Mouse (Mus musculus) adrenal gland, postnatal 25 days (tissue): ENCODE results near the gene Gm17657. TPM values are rescaled to one million over a fixed set of nuclear protein-coding genes. Genes with fewer than 3 reads are reported as not detected.
"Not testable (repeated sequence)": the region's sequence is repeated elsewhere in the genome, so short reads cannot be mapped to it uniquely, and the experiment has no call there.

Source experiments
- DNase-seq: peaks from one replicate; pipeline ENCODE4 v3.0.0; 2021; ENCODE audit warnings: mixed read lengths
- total RNA-seq: library from RNA; stranded (reverse); gene quantifications from 2 replicates; pipeline ENCODE4 v1.2.3, GENCODE M21; 2021

The Gm17657 gene
- total RNA-seq, 1 experiment from 2014 or later, result not detected

DNA sequence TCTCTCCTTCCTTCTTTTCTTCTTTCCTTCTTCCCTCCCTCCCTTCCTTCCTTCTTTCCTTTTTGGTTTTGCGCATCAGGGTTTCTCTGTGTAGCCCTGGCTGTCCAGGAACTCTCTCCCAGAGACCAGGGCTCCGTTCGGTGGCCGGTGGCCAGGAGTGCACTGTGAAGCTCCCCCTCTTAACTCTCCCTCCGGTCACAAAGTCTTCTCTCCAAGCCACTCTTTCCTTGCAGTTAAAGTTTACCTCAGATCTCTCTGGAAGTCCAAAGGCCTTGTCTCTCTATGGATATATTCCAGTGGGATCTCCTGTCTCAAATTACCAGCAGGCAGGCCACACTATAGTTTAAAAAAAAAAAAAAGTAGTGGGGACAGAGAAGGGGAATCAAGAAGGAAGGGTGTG, 4.2 kb downstream of the Gm17657 start:
- DNase-seq, result no peak

DNA sequence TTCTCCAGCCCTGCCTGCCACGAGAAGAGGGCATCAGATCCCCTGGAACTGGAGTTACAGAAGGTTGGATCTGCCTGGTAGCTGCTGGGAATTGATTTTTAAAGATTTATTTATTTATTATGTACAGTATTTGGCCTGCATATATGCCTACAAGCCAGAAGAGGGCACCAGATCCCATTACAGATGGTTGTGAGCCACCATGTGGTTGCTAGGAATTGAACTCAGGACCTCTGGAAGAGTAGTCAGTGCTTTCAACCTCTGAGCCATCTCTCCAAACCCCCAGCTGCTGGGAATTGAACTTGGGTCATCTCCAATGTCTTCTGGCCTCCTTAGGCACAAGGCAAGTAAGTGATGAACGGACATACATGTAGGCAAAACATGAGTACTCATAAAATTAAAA, 5.4 kb downstream of the Gm17657 start:
- no peak for DNase-seq

DNA sequence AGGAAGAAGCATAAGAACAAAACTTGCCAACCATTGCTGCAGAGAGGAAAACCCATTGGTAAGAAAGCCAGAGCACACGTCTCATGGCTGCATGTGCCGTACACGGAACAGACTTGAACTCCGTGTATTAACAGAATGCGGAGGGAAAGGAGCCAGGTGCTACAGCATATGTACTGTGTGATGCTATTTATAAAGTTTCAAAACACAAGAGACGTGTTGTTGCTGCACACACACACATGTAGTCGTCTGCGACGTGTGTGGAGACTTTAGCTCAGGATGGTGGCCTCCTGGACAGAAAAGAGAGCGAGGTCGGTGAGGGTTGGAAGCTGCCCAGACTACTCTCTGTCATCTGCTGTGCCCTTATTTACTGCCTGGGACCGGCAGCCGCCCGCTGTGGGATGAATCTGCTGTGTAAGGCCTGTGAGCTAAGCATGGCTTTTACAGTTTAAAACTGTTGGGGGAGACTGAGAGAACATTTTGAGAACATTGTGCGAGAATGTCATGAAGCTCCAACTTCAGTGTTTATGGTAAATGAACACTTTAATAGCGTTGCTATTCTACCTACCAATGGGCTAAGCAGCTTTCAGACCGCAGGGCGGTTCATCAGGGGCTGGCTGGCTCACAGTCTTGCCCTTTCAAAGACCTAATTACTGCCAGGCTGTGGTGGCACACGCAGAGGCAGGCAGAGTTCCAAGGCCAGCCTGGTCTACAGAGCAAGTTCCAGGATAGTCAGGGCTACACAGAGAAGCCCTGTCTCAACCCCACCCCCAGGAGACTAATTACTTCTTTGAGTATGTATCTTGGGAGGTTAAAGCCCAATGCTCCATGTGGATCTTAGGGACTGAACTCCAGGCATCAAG, 6.4 kb downstream of the Gm17657 start:
- no peak for DNase-seq

DNA sequence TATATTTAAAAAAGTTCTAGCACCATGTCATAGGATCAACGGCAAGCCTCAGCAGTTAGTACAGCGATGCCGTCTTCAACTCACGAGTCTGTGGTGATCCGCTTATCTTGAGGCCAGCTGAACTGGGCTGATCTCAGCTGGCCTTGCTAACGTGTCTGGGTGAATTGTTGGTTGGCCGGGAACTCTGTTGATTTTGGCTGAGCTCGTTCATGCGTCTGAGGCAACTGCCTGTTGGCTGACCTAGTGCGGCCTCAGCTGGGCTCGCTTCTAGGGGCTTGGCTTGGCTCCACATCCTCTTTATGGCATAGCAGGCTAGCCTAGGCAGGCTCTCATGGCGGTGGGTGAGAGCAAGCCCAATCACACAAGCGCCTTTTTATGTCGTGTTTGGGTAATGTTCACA, 8.0 kb downstream of the Gm17657 start:
- DNase-seq, result peak; percentile 75

DNA sequence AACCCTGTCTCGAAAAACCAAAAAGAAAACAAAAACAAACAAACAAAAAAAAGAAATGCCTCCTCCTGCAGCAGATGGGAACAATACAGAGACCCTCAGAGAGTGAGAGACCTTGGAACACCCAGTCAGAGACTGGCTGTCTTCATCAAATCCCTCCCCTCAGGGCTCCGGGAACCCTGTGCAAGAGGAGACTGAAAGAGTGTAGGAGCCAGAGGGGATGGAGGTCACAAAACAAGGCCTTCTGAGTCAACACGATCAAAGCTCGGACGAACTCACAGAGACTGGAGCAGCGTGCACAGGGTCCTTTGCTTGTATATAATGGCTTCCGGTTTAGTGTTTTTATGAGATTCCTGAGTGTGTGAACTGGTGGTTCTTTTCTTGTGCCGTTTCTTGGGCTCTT, 9.0 kb downstream of the Gm17657 start:
- DNase-seq, result no peak

DNA sequence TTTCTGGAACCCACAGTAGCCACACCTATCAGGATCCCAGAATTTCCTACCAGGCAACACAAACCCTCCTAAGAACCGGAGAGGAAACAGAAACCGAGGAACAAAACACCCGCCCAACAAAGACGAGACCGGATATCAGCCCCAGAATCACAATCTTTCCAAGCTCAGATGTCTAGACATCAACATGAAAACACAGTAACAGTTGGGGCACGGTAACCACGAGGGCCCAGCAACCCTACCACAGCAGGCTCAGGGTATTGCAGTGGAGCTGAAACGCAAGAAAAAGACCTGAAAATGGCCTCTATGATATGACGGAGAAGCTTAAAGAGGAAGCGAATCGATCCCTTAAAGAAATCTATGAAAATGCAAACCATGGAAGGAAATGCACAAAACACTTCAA, 15.6 kb downstream of the Gm17657 start:
- DNase-seq, result no peak

DNA sequence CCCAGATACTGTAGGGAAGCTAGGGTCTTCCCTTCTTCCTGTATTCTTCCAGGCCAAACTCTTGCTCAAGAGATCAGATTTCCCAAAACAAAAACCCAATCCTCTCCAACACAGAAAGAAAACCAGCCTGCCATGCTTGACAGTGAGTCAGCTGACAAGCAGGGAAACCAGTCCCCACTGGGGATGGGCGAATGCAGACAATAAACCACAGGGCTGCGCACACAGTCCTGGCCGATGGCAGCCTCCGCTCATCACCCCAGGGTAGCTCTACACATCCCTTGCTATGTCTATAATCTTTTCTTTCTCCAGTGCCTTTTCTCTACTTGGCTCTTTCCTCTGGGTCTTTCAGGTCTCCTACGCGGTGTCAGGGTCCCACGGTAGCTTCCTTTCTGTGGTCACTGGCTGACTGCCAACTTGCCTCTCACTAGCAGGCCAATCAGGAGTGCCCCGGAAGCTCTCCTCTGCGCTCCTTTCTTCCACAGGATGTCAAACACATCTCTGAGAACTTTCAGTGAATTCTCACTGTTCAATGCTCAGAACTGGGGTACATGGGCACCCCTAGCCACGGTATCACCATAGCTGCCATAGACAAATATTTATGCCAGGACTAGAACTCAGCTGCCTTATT, 17.6 kb downstream of the Gm17657 start:
- no peak for DNase-seq

DNA sequence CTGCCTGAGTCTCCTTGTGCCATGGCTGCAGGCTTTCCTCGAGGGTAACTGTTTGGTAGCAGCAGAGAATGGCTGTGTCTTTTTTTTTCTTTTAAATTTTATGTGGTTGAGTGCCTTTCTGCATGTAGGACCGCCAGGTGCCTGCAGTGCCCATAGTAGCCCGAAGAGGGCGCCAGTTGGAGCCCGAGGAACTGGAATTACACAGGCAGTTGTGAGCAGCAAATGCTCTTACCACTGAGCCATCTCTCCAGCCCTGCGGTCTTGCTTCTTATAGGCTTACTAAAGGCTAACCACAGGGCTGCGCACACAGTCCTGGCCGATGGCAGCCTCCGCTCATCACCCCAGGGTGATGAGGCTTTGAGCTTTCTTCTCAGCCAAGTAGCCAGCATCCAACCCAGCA, 18.2 kb downstream of the Gm17657 start:
- DNase-seq, result no peak

DNA sequence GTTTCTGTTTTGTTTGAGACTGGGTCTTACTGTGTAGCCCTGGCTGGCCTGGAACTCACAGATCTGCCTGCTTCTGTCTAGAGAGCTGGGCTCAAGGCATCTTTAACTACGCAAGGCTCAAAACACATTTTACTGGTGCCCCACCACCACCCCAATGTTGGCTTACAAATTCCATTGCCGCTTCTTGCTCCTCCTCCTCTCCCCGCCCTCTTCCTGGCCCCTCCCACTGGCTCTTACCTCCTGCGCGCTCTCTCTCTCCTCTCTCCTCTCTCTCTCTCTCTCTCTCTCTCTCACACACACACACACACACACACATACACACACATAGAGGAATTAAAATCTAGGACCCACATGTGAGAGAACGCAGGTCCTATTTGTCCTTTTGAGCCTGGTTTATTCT, 18.9 kb downstream of the Gm17657 start:
- no peak for DNase-seq

DNA sequence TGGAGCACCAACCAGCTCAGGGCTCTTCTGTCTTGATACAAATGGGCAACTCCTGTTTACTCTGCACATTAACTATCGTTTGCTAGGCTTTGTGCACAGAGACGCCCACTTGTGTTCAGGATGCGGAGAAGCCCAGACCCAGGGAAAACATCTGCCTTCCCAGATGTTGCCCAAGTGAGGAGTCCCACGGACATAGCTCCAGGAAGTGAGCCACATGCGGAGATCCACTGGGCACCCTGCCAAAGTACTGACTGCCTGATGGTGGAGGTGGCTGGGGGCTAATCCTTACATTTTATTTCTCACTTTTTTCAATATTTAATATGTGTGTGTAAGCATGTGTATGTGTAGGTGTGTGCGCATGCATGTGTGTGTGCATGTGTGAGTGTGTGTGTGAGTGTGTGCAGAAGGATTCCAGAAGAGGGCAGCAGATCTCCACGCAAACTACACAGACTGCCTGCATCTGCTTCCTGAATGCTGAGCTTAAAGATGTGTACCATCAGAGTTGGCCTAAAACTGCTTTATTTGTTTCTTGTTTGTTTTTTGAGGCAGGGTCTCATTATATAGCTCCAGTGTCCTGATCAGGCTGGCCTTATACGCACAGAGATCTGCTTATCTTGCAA, 20.8 kb downstream of the Gm17657 start:
- peak; percentile 45 for DNase-seq

DNA sequence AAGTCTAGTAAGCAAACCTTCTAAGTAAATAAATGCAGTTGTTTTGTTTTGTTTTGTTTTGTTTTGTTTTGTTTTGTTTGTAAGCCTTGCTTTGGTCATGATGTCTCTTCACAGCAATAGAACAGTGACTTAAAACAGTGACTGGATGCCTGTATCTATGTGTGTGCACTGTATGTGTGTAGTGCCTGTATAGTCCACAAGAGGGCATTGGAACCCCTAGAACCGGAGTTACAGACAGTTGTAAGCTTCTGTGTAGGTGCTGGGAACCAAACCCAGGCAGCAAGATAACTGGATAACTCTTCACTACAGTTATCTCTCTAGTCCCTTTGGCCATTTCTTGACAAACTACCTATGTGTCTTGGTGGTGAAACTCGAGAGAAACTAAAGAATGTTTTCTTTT, 23.8 kb downstream of the Gm17657 start:
- DNase-seq, result no peak

DNA sequence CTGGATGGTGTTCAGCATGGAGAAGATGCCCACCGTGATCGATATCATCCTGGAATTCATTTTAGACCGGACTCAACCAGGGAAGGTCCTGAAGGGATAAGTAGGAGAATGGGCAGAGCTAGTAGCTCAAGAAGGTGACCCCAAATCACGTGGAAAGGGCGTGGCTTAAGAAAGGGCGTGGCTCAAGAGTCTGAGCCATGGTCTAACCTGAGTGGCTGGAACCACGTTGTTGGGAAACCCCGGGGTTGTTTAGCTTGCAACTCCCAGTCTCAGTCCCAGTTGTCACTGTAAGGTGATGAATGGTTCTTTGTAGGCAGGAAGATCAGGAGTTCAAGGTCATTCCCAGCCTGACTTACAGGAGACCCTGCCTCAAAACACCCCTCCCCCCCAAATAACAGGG, 29.7 kb downstream of the Gm17657 start:
- DNase-seq, result no peak

DNA sequence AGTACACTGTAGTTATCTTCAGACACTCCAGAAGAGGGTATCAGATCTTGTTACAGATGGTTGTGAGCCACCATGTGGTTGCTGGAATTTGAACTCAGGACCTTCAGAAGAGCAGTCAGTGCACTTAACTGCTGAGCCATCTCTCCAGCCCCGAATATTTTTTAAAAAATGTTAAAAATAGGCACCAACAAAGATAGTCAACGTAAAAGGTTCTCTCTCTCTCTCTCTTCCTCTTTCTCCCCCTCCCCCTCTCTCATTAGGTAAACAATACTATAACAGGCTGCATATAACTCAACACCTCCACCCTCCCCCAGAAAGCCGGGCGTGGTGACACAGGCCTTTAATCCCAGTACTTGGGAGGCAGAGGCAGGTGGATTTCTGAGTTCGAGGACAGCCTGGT, 30.8 kb downstream of the Gm17657 start:
- not testable (repeated sequence) for DNase-seq

DNA sequence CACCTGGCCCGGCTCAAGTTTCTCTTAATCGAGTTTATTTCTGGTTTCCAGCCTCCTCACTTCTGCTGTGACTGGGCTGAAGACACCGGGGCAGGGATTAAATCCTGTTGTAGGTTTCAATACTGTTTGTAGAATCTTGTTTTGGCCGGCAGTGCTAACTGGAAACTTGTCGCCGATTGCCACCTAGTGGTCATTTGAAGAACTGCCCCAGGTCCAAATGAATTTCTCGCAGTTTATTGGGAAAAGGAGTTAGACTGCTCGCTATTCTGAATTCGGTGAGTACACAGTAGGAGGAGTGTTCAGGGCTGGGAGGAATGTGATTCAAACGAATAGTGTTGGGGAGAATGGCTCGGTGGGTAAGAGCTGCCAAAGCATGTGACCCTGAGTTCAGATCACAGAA, 35.0 kb downstream of the Gm17657 start:
- DNase-seq, result peak; percentile 71

DNA sequence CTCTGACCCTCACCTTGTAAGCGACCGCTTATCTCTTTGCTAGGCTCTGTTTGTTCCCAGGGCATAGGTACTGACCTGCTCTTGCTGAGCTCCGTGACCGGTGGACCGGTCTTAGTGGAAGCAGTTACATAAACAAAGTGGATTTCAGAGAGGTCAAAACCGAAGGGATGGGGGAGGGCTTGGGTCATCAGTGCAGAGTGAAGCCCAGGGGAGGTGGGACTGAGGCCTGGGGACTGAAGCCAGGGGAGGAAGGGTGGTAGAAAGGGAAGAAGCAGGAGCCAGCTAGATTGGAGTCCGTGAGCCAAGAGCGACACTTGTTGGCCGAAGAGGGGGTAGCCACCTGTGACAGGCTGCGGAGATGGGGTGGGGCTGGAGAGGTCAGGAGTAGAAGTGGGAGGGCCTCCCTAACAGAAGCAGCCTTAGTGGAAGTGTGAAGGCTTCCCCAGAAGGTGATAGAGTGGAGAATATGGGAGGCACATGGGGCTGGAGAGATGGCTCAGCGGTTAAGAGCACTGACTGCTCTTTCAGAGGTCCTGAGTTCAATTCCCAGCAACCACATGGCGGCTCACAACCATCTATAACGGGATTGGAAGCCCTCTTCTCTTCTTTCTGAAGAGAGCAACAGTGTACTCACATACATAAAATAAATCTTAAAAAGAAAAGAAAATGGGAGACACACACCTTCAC, 36.3 kb downstream of the Gm17657 start:
- peak; percentile 59 for DNase-seq

DNA sequence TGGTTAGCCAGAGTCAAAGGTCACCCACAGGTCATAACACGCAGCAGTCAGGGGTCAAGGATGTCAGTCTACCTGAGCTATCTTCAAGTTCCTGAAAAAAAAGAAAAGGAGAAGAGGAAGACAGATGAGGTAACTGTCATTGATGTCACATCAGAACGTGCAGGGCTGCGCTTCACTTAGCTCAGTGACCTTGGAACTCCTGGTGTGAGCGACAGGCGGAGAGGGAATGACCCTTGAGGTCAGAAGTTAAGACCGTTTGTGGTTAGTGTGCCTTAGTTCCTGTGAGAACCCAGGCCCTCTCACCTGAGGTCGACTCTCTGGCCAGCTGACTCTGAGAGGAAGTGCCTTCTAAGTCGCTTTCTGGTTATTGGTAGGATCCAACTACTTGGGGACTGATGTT, 38.7 kb downstream of the Gm17657 start:
- no peak for DNase-seq

DNA sequence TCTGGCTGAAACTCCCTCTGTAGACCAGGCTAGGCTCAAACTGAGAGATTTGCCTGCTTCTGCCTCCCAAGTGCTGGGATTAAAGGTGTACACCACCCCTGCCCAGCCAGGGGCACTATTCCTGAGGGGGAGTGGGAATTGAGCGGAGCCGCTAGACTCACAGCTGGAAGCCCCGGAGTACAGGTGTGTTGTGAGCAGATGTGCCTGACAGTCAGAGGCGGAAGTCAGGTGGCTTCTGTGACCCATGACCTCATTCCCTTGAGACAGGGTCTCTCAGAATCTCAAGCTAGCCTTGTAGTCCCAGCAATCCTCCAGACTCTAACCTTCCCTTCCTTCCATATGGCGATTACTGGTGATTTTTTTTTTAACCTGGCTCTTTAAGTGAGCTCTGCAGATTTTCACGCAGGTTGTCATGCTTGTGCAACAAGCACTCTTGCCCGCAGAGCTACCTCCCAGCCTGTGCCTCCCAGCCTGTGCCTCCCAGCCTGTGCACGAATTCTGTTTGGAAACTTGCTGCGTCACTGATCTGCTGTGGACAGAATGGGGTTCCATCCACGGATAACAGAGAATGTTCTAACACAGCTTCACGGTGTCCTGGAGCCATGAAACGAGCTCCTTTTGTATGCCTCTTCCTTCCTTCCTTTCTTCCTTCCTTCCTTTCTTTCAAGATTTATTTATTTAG, 40.4 kb downstream of the Gm17657 start:
- no peak for DNase-seq

DNA sequence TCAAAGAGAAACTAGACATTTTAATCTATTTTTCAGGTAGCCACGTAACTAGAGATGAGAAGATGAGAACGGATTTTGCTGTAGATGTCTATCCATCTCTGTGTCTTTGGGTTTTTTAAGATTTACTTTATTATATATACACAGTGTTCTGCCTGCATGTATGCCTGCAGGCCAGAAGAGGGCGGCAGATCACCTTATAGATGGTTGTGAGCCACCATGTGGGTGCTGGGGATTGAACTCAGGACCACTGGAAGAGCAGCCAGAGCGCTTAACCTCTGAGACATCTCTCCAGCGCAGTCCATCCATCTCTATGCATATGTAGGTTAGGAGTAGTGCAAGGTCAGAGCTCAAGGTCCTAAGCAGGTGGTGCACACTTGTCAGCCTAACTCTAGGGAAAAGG, 45.7 kb downstream of the Gm17657 start:
- DNase-seq, result no peak

DNA sequence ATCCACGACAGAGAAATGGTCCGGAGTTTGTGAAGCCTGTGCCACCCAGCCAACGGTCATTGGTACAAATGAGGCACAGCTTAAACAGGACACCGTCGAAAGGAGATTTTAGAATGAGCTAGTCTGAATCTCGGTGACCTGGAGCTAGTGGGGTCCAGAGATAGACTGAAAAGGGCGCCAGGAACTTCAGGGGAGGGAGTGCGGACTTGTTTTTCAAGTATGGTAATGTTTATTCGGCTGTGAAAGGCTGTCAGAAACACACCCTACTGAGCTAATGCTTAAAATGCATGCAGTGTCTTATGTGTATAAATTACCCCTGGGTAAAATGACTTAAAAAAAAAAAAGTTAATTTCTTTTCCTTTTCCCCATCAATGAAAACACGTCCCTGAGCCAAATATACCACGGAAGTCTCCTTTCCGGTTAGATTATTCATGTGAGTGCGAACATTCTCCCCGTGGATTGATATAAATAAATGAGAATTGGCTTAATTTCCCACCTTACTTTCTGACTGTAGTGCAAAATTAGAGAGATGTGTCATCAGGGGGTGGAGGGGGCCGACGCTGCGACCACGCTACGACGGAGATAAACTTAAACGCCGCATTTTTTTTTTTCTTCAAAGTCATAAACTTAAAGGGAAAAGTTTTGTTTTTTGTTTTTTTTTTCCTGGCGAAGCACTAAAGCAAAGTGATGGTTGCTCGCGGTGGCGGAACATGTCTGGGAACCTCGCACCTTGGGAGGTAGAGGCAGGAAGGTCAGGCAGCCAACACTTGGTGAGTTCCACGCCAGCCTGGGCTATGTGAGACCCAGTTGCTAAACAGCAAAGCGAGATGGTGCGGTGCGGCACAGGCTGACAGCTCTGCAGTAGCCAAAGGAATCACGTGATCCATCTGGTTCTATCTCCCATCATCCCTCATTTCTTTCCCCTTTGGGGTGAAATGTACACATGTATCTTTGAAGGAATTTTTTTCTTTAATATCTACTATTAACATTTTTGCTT, 46.5 kb downstream of the Gm17657 start:
- no peak for DNase-seq

DNA sequence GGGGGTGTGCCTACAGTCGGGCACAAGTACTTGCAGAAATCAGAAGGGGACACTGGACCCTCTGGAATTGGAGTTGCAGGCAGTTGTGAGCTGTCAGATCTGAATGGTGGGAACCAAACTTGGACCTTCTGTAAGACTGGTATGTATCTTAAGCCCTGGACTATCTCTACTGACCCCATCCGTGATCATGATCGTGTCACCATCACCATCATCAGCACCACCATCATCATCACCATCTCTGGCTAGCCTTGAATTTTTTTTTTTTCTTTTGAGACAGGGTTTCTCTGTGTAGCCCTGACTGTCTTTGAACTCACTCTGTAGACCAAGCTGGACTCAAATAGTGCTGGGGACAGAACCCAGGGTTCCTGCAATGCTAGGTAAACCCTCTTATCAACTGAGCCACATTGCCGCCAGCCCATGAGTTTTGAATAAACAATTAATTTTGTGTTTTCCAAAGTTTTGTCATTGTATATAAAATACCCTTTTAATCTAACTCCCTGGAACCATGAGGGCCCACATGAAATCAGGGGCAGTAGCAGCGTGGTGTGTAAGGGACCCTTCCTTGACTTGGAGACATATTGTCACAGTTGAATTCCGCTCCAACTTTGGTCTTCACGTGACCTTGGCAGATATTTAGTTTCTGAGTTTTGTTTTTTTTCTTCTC, 47.3 kb downstream of the Gm17657 start:
- no peak for DNase-seq
